Mouse (Mus musculus) heart, embryonic 14.5 days (tissue): ENCODE measurements around the gene Tmprss6. TPM values are rescaled to one million over a fixed set of nuclear protein-coding genes. Genes with fewer than 3 reads are reported as not detected.

ENCODE experiments used
- ATAC-seq: fragments of 200-750 bp; cut with Nextera tagmentation; 2 replicates; pipeline ENCODE4 v1.8.0; 2017; ENCODE audit warnings: low read depth, moderate TSS enrichment; ENCODE audit not compliant: insufficient number of reproducible peaks, insufficient read depth, low FRiP score
- H3K27ac ChIP-seq, 2 experiments: fragments of 200-500 bp in 1 of 2; fragments of 300-500 bp in 1 of 2; sonication (generic) in 1 of 2; replicated peaks in 1 of 2; 2 replicates each; pipeline ENCODE4 v1.5.1; 2012 to 2014; ENCODE audit warnings: low read depth in 2 of 2, low read length in 2 of 2, control low read depth in 1 of 2, mild to moderate bottlenecking in 1 of 2, mixed read lengths in 1 of 2; ENCODE audit not compliant: control insufficient read depth in 1 of 2, insufficient read depth in 1 of 2
- H3K27me3 ChIP-seq: fragments of 300-500 bp; sonication (generic); 2 replicates; pipeline ENCODE4 v1.6.1; 2014; ENCODE audit warnings: mild to moderate bottlenecking, low read length, control low read depth; ENCODE audit not compliant: control insufficient read depth, insufficient read depth
- H3K36me3 ChIP-seq: fragments of 300-500 bp; sonication (generic); 2 replicates; pipeline ENCODE4 v1.6.1; 2014; ENCODE audit warnings: mild to moderate bottlenecking, control low read depth, low read length, mixed read lengths; ENCODE audit not compliant: control insufficient read depth, insufficient read depth
- H3K4me1 ChIP-seq, 2 experiments: fragments of 200-500 bp in 1 of 2; fragments of 300-500 bp in 1 of 2; sonication (generic) in 1 of 2; 2 replicates each; pipeline ENCODE4 v1.6.1; 2012 to 2014; ENCODE audit warnings: low read length in 2 of 2, control low read depth in 1 of 2, mixed read lengths in 1 of 2; ENCODE audit not compliant: control insufficient read depth in 2 of 2, insufficient read depth in 2 of 2
- H3K4me2 ChIP-seq: fragments of 300-500 bp; sonication (generic); 2 replicates; pipeline ENCODE4 v1.6.1; 2014; ENCODE audit warnings: mild to moderate bottlenecking, low read length
- H3K4me3 ChIP-seq, 2 experiments: fragments of 200-500 bp in 1 of 2; fragments of 300-500 bp in 1 of 2; sonication (generic) in 1 of 2; 2 replicates each; pipeline ENCODE4 v1.5.1; 2012 to 2014; ENCODE audit warnings: low read length in 2 of 2, mild to moderate bottlenecking in 2 of 2, control low read depth in 1 of 2, low read depth in 1 of 2, moderate library complexity in 1 of 2; ENCODE audit not compliant: control insufficient read depth in 1 of 2, insufficient read depth in 1 of 2
- H3K9ac ChIP-seq: fragments of 300-500 bp; sonication (generic); 2 replicates; pipeline ENCODE4 v1.6.1; 2014; ENCODE audit warnings: mild to moderate bottlenecking, low read length
- H3K9me3 ChIP-seq: fragments of 300-500 bp; sonication (generic); 2 replicates; pipeline ENCODE4 v1.6.1; 2016; ENCODE audit warnings: low read length, control low read depth; ENCODE audit not compliant: control insufficient read depth
- WGBS: fragments of 180-500 bp; shearing (Covaris S2); extraction: QIAGEN DNeasy Blood & Tissue Kit; methylation state at CpG from one replicate; pipeline ENCODE4 v1.1.7; 2014; 5-methylcytosine and 5-hydroxymethylcytosine counted together
- polyA plus RNA-seq: library from polyadenylated mRNA; unstranded; fragments of >200 nt; fragmentation: Nextera tagmentation; extraction: Ambion mirVana; gene quantifications from 2 replicates; pipeline ENCODE4 v1.2.1, GENCODE M21; 2014

The Tmprss6 gene
- polyA plus RNA-seq, 1 experiment from 2014 or later, result not detected

GRCm38 (mm10) chr15:78483311-78483710, 14.9 kb upstream of the Tmprss6 start:
- no peak overlapping the region for H3K4me2 ChIP-seq
- no peaks in the 10 kb centered on the region for H3K9me3 ChIP-seq
- WGBS, result 68% methylated on average over 4 of the region's 4 CpGs
- no peak overlapping the region for H3K9ac ChIP-seq
- 0 out of 2 replicates have a peak, but pooled peaks cover 11% of the 10 kb centered on the region for H3K27me3 ChIP-seq
- no peak overlapping the region for H3K27ac ChIP-seq
- H3K4me1 ChIP-seq, result peaks cover 0 to 7% of the 10 kb centered on the region in 2 experiments; a peak in 1 of 4 replicates
- no peaks in the 10 kb centered on the region for H3K36me3 ChIP-seq
- H3K4me3 ChIP-seq, result no peak overlapping the region
- ATAC-seq, result no peak

DNA sequence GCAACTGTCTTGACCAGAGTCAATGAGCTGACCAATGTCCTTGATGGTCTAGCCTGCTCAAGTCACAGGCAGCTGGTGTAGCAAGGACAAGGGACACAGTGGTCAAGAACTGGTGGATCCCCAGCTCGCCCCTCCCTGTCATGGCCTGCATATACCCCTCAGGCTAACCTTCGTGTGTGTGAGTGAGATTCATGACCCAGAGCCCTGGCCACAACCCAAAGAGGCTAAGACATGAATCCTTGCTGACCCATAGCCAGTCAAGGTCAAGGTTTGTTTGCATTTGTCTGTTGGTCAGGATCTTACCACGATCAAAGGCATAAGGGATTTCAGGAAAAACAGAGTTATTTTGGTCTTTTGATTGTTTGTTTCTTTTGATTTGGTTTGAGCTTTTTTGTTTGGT, 14.1 kb upstream of the Tmprss6 start:
- Histone ChIP-seq H3K9me3 (no peaks in the 10 kb centered on the region), H3K27ac (no peak overlapping the region), H3K27me3 (0 out of 2 replicates have a peak, but pooled peaks cover 15% of the 10 kb centered on the region), H3K4me2 (no peak overlapping the region), H3K4me1 (peaks cover 0 to 7% of the 10 kb centered on the region in 2 experiments; a peak in 1 of 4 replicates), H3K4me3 (no peak overlapping the region), H3K9ac (no peak overlapping the region), H3K36me3 (no peaks in the 10 kb centered on the region)
- ATAC-seq, result no peak
- WGBS, result 66% methylated on average over 3 of the region's 3 CpGs

- H3K27me3 ChIP-seq, result 0 out of 2 replicates have a peak, but pooled peaks cover 12% of the 10 kb centered on the region
- no peak overlapping the region for H3K4me2 ChIP-seq
- H3K27ac ChIP-seq, result no peak overlapping the region
- 51% methylated on average over 9 of the region's 9 CpGs for WGBS
- no peaks in the 10 kb centered on the region for H3K36me3 ChIP-seq
- H3K9ac ChIP-seq, result no peak overlapping the region
- H3K9me3 ChIP-seq, result no peaks in the 10 kb centered on the region
- ATAC-seq, result no peak
- peaks cover 0 to 7% of the 10 kb centered on the region in 2 experiments; a peak in 1 of 4 replicates for H3K4me1 ChIP-seq
- no peak overlapping the region for H3K4me3 ChIP-seq
Observed at GRCm38 (mm10) chr15:78481448-78482000, 13.1 kb upstream of the Tmprss6 start.

GRCm38 (mm10) chr15:78480991-78481390, 12.6 kb upstream of the Tmprss6 start:
- Histone ChIP-seq H3K9me3 (no peaks in the 10 kb centered on the region), H3K9ac (no peak overlapping the region), H3K4me2 (no peak overlapping the region), H3K27ac (no peak overlapping the region), H3K4me3 (no peak overlapping the region), H3K36me3 (no peaks in the 10 kb centered on the region), H3K4me1 (peaks cover 0 to 7% of the 10 kb centered on the region in 2 experiments; a peak in 1 of 4 replicates), H3K27me3 (0 out of 2 replicates have a peak, but pooled peaks cover 12% of the 10 kb centered on the region)
- ATAC-seq, result no peak
- WGBS, result 34% methylated on average over 2 of the region's 2 CpGs

- 0 out of 2 replicates have a peak, but pooled peaks cover 12% of the 10 kb centered on the region for H3K27me3 ChIP-seq
- H3K4me2 ChIP-seq, result no peak overlapping the region
- H3K36me3 ChIP-seq, result no peaks in the 10 kb centered on the region
- WGBS, result 68% methylated on average over 7 of the region's 7 CpGs
- no peak overlapping the region for H3K9ac ChIP-seq
- ATAC-seq, result no peak
- H3K4me3 ChIP-seq, result no peak overlapping the region
- peaks cover 3 to 9% of the 10 kb centered on the region in 2 experiments; a peak in 1 of 4 replicates for H3K4me1 ChIP-seq
- H3K27ac ChIP-seq, result no peak overlapping the region
- no peaks in the 10 kb centered on the region for H3K9me3 ChIP-seq
Observed at GRCm38 (mm10) chr15:78480111-78480510, 11.7 kb upstream of the Tmprss6 start.

GRCm38 (mm10) chr15:78479470-78479869, 11.0 kb upstream of the Tmprss6 start:
- H3K4me3 ChIP-seq, result no peak overlapping the region
- no peak overlapping the region for H3K27ac ChIP-seq
- peaks cover 3 to 9% of the 10 kb centered on the region in 2 experiments; a peak in 1 of 4 replicates for H3K4me1 ChIP-seq
- no peak overlapping the region for H3K4me2 ChIP-seq
- no peaks in the 10 kb centered on the region for H3K9me3 ChIP-seq
- 0 out of 2 replicates have a peak, but pooled peaks cover 7% of the 10 kb centered on the region for H3K27me3 ChIP-seq
- no peak overlapping the region for H3K9ac ChIP-seq
- no peak for ATAC-seq
- H3K36me3 ChIP-seq, result no peaks in the 10 kb centered on the region
- 70% methylated on average over 5 of the region's 5 CpGs for WGBS

DNA sequence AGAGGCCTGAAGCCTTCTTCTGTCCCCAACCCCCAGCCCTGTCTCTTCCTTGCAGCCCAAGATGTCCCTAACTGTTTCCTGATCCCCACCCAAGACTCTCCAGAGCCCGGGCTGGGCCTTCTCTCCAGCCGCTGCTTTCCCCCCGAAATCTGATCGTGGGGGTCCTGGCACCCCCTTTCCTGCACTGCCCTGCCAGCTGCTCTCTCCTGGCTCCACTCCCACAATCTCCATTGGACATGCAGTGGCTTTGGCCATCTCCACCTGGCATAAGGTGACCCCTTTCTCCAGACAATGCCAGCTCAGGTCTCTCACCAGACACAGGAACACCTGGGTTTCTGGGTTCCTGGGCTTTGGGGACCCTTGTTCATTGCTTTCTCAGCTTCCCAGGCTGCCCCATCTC, 9.6 kb upstream of the Tmprss6 start:
- Histone ChIP-seq H3K4me1 (peaks cover 3 to 9% of the 10 kb centered on the region in 2 experiments; a peak in 1 of 4 replicates), H3K27me3 (0 out of 2 replicates have a peak, but pooled peaks cover 3% of the 10 kb centered on the region), H3K9ac (no peak overlapping the region), H3K9me3 (no peaks in the 10 kb centered on the region), H3K4me3 (no peak overlapping the region), H3K4me2 (no peak overlapping the region), H3K27ac (no peak overlapping the region), H3K36me3 (no peaks in the 10 kb centered on the region)
- ATAC-seq, result no peak
- WGBS, result 81% methylated on average over 4 of the region's 4 CpGs
